Mouse (Mus musculus): ENCODE measurements around the gene Ublcp1.
A peak's percentile ranks its signal among the peaks of the same experiment; 100 is the strongest.

Gene Ublcp1

DNA sequence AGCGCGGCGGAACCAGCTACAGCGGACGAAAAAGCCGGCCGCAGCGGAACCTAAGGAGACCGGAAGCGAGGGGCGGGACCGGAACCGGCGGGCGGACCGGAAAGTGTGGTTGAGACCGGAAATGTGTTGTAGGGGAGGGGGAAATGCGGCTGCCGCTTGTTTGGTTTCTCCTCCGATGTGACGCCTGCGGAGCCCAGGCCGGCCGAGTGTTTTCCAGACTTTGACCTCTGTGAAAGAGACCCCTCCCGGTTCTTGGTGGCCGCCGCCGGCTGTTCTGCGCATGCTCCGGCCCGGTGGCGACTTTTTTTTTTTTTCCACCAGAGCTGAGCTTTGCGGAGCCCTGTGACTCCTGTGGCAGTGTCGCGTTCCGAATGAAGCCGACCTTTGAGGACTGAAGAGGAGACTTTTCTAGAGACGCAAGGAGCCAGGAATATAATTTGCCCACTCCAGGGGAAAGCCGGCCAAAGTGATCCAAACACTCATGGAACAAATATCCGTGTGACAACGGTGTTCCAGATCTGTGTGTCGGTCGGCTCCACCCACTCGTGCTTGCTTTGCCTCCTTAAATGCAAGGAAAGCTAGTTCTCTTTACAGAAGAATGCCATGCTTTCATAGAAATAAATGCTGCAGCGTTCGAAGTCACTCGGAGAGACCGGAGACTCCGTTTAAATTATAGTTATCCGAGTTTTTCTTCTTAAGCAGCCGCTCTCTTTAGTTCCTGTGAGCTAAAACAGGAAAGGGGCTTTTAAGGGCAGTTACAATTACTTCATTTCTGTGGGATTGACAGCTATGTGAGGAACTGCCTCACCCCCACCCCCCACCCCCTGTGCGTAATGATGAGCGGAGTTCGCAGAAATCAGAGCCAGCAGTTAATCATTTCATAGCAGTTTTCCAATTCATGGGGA is at the start of gene Ublcp1:
Gene Ublcp1, minus strand, starts transcription at position 67 of the 905 bp plus-strand sequence.
- peak; percentile 94 for DNase-seq (ENCODE audit: low spot score)

- DNase-seq (ENCODE audit: low spot score), result peak; percentile 62
Measured at GRCm38 (mm10) chr11:44519096-44519949, 49.0 kb upstream of the Ublcp1 start.

DNA sequence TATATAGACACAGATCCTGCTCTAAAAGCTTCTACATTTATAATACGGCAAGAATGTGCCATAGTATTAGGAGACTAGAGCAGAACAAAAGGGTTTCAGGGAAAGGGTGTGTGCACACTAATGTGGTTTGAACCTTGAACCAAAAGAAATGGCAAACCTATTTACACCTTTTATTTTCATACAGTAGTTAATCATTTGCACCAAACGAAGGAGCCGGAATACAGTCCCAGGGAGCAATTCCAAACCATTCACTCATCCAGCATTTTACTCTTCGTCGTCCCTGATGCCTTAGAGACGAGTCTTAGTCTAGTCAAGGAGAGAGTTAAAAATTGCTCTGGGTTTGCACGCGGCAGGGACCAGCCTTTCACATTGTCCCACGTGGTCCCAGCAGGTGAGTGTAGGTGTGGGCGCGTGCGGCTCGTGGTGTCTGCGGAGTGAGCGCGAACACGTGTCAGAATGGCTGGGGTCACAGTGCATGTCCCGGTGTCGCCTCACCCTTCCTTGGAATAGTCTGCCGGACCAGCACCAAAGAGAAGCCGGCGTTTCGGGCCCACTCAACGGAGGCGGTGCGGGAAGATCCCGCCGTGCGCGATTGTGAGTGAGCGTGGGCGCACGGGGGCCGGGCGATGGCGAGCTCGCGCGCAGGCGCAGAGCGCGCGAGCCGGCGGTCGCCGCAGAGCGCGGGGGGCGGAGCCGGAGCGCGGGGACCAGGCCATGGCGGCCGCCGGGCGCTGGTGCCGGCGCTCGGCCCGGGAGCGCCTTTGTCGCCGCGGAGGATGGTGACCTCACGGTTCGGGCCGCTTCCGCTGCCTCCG is 48.2 kb upstream of the Ublcp1 start, which contains the start of gene Rnf145:
Gene Rnf145, plus strand, starts transcription at position 684 of the 815 bp plus-strand sequence.
- DNase-seq (ENCODE audit: low spot score), result peak; percentile 70

GRCm38 (mm10) chr11:44517561-44518280 is 47.4 kb upstream of the Ublcp1 start:
- no peak for DNase-seq (ENCODE audit: low spot score)

GRCm38 (mm10) chr11:44516362-44516761 is 46.1 kb upstream of the Ublcp1 start:
- DNase-seq (ENCODE audit: low spot score), result no peak

GRCm38 (mm10) chr11:44514666-44515065 is 44.4 kb upstream of the Ublcp1 start:
- no peak for DNase-seq (ENCODE audit: low spot score)

DNA sequence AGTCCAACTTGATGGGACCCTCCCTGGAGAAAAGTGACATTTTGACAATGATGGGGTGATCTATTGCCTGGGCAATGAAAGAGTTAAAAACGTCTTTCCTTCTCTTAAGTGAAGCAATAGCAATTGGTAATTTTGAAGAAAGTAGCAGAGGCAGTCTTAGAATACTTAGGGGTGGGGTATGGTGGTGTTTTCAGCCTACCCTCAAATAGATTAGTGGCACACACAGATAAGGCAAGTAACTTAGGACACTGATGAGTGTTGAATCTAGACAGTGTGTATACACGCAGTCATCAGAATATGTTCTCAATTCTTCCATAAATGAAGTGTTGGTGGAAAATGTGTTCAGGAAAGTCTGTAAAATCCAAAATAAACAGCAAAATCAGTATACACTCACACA is 42.7 kb upstream of the Ublcp1 start:
- no peak for DNase-seq (ENCODE audit: low spot score)

GRCm38 (mm10) chr11:44512044-44513025 is 42.0 kb upstream of the Ublcp1 start:
- no peak for DNase-seq (ENCODE audit: low spot score)

GRCm38 (mm10) chr11:44510371-44510770 is 40.1 kb upstream of the Ublcp1 start:
- DNase-seq (ENCODE audit: low spot score), result no peak

DNA sequence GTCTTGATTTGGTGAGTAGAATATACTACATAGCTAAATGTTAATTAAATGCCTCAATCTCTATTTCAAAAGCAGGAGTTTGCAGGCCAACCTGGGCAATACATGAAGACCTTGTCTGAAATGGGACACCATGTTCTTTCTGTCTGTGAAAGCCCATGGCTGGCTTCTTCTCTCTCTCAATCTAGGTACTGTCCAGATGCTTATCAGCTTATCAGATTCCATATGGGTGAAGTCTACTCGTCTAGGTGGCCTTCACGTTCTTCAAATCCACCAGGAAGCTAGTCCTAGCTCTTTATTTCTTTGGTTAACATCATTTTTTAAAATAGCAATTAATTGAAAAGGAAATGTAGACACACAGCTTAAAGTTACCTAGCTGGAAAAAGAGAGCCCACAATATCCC is 39.6 kb upstream of the Ublcp1 start:
- no peak for DNase-seq (ENCODE audit: low spot score)

- no peak for DNase-seq (ENCODE audit: low spot score)
Measured at GRCm38 (mm10) chr11:44508876-44509275, 38.6 kb upstream of the Ublcp1 start.

- no peak for DNase-seq (ENCODE audit: low spot score)
Measured at GRCm38 (mm10) chr11:44504761-44505160, 34.5 kb upstream of the Ublcp1 start.

DNA sequence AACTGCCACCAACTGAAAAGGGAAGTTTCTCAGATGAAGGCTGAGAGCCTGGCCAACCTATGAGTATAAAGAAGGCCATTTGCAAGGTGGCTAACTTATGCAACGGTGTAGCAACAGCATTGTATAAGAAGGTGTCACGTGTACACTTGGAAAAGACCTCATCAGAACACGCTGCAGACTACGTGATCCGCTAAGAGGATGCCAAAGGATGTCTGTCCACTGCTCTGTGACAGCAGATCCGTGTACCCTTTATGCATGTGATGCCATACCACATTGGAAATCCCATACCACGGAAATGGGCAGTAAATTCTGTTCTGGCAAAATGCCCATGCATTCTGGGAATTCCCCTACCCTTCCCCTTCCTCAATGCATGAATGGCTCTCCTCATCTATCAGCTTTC is 33.8 kb upstream of the Ublcp1 start:
- no peak for DNase-seq (ENCODE audit: low spot score)

GRCm38 (mm10) chr11:44502931-44503330 is 32.6 kb upstream of the Ublcp1 start:
- DNase-seq (ENCODE audit: low spot score), result no peak

- DNase-seq (ENCODE audit: low spot score), result no peak
Measured at GRCm38 (mm10) chr11:44501477-44501876, 31.2 kb upstream of the Ublcp1 start.

DNA sequence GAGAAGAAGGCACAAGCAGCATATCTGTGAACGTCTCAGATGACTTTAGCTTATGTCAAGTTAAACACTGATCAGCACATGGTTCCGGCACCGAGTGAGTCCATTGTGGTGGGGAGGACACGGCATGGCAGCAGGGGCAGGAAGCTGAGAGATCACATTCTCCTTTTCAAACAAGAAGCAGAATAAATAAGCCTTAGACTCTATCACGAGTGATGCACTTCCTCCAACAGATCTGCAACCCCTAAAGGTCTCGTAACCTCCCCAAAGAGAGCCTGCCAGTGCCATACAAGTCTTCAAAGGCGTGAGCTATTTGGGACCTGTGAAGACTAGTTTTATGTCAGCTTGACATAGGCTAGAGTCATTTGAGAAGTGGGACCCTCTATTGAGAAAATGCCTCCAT is 30.7 kb upstream of the Ublcp1 start:
- no peak for DNase-seq (ENCODE audit: low spot score)

DNA sequence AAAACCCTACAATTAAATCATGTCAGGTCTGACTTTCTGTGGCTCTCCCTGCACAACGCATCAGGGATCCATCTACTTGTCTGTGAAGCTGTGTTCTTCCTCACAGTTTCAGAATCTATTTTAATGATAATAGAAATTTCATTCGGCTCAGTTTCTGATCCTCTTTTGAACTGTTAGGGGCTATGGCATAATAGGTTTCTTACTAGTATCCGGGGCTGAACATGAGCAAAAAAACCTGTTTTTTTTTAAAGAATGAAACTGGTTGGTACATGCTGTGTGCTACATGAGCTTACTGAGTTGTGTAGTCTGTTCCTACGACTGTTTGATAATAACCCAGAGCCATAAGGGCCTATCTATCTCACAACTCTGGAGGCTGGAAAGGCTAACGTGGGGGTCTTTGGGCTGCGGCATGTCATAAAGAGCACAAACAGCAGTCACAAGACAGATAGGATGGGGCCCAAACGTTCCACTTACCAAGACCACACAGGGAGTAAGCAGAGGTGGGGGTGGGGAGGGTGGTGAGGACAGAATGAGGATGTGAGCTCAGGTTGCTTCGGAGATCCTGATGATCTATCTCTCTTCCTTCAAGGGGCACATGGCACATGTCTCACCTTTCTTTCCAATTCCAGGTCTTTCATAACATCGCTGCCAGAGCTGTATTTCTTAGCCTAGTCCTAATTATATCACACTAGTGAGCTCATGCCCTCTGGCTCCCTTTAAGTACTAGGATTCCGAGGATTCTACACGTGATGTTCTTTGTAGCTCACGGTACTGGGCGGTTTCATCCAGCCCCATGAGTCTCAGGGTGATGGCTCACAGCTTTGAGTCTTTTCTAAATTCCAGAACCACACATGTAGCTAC is 28.3 kb upstream of the Ublcp1 start:
- DNase-seq (ENCODE audit: low spot score), result no peak

- no peak for DNase-seq (ENCODE audit: low spot score)
Measured at GRCm38 (mm10) chr11:44496217-44496616, 25.9 kb upstream of the Ublcp1 start.
